Mouse (Mus musculus): ENCODE results near the gene Ppdpf. TPM values are rescaled to one million over a fixed set of nuclear protein-coding genes. Genes with fewer than 3 reads are reported as not detected.

Gene Ppdpf
- 82.3 and 90.4 TPM in 2 replicates for total RNA-seq (2014; fragmentation: Nextera tagmentation)
- total RNA-seq (2017) = 70.3 and 77.7 TPM in 2 replicates

DNA sequence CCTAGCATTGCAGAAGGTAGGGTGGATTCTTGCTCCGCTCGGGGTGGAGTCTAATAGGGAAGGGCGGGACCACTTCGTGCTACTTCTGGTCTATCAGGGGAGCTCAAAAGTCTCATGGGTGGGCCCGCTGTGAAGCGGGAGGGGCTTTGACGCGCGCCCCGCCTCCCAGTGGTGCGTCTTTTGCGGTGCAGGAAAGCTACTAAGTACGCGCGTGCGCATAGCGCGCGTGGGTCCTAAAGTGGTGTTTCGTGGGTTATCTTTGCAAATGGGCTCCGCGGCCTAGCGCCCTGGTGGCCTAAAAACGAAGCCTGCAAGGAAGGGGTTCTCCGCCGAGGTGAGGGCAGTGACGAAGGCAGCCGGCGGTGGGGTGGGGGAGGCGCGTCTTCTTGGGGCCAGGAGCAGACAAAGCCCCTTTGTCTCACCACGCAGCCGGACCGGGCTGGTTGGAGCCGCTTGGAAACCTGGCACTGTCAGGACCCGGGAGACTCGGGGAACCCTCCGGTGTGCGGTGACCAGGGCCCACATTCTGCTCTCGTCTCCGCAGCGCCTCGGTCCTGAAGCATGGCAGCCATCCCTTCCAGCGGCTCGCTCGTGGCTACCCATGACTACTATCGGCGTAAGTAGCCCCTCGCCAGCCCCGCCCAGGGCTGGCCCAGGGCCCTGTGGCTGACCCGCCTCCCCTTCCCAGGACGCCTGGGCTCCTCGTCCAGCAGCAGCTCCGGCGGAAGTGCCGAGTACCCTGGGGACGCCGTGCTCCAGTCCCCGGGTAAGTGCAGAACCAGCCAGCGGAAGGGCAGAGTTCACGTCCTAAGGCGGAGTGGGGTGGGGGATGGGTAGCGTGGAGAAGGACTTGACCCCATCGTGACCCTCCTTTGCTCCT is at the start of gene Ppdpf:
Gene Ppdpf (plus strand): TSS at position 127 of the 880 bp plus-strand sequence.
- ATAC-seq (replicated peaks; ENCODE audit: poor library complexity, severe bottlenecking) = peak; percentile 86

- no peak for ATAC-seq (replicated peaks; ENCODE audit: poor library complexity, severe bottlenecking)
Observed at GRCm38 (mm10) chr2:181139641-181140193, 47.3 kb upstream of the Ppdpf start.

GRCm38 (mm10) chr2:181142703-181143135 is 44.3 kb upstream of the Ppdpf start:
- ATAC-seq (replicated peaks; ENCODE audit: poor library complexity, severe bottlenecking) = no peak

DNA sequence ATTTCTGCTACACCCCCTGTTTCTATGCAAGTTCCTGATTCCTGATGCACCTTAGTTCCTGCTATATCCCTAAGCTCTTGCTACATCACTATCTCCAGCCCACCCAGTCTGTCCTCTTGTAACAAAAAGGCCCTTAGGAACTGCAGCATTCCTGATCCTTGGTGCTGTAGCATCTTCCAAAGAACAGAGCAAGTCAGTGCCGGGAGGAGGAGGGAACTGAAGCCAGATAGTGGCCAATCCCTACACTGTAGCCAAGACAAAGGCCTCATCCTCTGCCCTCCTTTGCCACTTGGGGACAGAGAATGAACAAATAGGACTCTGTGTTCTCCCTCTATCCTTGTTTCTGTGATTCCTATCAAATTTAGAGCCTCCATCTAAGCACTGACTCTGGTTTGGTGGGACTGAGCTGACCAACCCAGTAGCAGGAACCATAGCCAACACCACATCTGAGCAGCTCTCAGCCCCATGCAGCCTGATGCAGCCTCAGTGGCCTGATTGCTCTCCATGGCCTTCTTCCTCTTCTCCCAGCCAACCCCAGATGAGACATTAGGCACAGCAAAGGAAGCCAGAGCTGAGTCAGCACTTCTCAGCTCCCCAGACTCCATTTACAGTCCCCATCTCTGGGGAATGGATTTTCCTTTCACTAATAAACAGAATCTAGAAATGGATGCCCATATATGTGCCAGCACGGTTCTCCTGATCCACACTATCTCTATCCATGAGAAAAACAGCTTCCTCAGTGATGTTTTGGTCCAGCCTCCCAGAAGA is 43.4 kb upstream of the Ppdpf start:
- no peak for ATAC-seq (replicated peaks; ENCODE audit: poor library complexity, severe bottlenecking)

DNA sequence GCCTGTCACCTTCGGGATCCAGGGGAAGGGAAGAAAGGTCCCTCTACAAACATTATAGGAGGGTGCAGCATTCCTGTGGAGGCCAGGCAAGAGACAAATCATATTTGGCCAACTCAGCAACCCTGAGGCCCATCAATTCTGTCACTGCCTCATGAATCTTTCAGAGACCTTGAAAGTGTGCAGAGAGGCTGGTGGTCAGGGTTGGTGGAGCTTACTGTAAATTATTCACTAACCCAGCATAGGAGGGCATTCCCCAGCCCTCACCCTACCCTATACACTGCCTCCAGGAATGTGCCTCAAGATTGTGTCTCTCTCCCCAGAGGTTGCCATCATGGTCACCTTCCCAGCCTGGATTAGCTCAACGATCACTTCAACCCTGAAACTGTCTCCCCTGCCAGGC is 42.4 kb upstream of the Ppdpf start:
- ATAC-seq (replicated peaks; ENCODE audit: poor library complexity, severe bottlenecking) = no peak

- no peak for ATAC-seq (replicated peaks; ENCODE audit: poor library complexity, severe bottlenecking)
Observed at GRCm38 (mm10) chr2:181146976-181147545, 40.0 kb upstream of the Ppdpf start.

DNA sequence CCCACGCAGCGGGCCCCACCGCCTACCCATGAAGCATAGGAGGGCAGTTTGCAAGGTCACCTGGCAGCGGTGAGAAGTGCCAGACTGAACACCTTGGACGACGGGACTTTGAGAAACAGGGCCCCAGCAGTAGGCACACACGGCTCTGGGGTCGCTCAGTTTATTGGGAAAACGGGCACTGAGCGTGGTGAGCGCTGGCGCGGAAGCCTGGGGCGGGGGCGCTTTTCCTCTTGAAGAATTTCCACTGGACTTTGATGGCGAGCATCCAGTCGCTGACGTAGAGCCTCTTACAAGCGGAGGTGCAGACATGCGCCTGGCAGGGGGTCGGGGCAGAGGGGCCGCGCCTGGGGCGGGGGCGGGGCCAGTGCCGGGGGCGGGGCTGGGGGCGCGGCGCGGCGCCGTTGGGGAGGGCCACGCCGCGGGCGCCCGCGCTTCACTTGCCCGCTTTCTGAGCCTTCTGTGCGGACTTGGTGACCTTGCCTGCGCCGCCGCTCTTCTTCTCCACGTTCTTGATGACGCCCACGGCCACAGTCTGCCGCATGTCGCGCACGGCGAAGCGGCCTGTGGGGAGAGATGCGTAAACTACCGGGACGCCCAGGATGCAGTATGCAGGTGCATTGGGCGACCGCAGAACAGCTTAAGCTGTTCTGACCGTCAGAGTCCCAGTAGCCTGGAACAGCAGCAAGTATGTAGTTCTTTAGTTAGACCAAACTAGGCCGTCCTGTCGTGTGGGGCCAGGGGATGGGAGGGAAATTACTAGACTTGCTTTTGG is 39.3 kb upstream of the Ppdpf start:
- peak; percentile 49 for ATAC-seq (replicated peaks; ENCODE audit: poor library complexity, severe bottlenecking)

DNA sequence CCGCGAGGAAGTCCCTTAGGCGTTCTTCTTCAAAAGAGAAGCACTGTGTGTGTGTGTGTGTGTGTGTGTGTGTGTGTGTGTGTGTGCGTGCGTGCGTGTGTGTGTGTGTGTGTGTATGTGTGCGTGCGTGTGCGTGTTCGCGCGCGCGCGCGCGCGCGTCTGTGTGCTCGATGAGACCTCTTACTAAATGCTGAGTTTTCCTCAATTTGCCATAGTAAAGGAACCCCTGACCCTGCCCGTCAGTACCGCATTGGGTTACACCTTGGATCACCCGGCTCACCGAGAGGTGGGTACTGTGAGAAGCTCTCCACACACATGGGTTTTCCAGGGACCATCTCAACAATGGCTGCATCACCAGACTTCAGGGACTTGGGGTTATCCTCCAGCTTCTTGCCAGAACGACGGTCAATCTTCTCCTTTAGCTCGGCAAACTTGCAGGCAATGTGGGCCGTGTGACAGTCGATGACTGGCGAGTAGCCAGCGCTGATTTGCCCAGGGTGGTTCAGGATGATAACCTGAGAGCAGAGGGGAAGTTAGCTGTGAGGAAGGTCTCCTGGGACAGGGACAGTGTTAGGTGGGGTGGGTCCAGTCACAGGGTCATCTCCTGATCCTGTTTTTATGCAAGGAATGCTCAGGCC is 38.6 kb upstream of the Ppdpf start:
- ATAC-seq (replicated peaks; ENCODE audit: poor library complexity, severe bottlenecking) = no peak

DNA sequence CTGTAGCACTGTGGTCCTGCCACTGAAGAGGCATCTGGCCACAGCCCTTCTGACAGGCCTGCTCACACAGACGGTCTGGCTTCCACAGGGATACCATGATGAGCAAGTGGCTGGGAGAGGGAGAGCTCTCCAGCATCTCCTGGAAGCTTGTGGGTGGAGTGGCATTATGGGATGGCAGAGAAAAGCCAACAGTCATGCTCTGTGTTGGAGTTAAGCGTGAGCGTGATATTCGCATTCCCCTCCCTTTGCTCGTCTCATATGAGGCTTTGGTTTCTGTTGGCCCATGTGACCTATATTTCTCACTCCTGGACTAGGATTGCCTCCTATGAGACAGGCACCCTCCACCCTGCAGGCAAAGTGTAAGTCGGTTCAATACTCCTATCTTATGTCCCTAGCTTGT is 36.8 kb upstream of the Ppdpf start:
- ATAC-seq (replicated peaks; ENCODE audit: poor library complexity, severe bottlenecking) = no peak

DNA sequence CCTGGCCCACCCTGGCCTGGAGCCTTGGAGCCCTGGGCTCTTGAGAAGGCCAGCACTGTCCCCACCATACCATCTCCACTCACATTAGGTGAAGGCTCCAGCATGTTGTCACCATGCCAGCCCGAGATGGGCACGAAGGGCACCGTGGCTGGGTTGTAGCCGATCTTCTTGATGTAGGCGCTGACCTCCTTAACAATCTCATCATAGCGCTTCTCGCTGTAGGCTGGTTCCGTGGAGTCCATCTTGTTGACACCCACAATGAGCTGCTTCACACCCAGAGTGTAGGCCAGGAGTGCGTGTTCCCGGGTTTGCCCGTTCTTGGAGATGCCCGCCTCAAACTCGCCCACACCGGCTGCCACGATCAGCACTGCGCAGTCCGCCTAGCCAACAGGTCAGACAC is 34.3 kb upstream of the Ppdpf start:
- ATAC-seq (replicated peaks; ENCODE audit: poor library complexity, severe bottlenecking) = no peak

DNA sequence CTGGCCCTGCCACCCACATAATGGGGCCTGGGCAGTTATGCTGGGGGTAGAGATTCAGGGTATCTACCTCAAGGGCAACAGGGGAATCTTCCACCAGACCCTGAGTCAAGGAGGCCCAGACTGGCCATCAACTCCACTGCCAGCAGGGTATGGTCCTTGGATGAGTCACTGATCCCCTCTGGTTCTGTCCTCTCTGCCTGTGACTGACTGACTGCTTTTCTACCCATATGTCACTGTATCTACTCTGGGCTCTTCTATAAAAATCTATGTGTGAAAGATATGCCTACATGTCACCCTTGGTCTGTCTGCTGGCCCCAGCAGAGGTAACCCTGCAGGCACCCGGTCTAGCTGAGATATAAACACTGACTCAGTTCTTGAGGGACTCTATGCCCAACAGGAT is 33.9 kb upstream of the Ppdpf start:
- no peak for ATAC-seq (replicated peaks; ENCODE audit: poor library complexity, severe bottlenecking)

DNA sequence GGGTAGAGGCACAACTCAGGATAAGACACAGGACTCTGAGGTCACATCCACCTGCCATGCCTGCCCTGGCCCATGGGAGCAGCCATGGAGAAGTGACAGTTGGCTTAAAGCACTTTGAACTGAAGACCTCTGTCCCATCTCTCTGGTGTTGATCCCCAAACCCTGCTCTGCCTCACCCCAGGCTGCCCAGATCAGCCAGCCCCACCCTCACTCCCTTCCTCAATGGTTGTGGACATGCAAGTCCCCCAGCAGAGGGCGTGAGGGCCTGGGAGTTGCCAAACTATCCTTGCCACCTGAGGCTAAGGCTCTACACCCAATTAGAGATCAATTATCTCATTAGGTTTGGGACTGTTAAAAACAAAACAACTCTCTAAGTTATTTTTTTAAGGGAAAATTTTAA is 33.2 kb upstream of the Ppdpf start:
- ATAC-seq (replicated peaks; ENCODE audit: poor library complexity, severe bottlenecking) = peak; percentile 48; the same call in 1 of the 2 replicates

- ATAC-seq (replicated peaks; ENCODE audit: poor library complexity, severe bottlenecking) = no peak
Observed at GRCm38 (mm10) chr2:181154361-181154760, 32.7 kb upstream of the Ppdpf start.

GRCm38 (mm10) chr2:181154831-181155415 is 32.1 kb upstream of the Ppdpf start:
- no peak; the same call in 1 of the 2 replicates for ATAC-seq (replicated peaks; ENCODE audit: poor library complexity, severe bottlenecking)

DNA sequence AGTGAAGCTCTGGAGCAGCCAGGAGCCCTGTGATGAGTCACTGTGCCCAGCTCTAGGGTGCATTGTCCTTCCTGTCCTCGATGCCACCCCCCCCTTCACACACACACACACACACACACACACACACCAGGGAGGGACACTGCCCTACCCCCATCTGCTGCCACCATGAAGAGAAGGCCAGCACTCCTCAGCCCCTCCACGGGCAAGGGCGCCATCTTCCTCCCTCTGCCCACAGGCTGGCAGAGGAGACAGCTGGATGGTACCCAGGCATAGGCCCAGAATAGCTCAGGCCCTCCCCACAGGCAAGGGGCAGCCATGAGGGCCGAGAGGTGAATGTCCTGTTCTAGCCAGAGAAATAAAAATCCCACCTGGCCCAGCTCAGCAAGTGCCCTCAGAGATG is 31.2 kb upstream of the Ppdpf start:
- ATAC-seq (replicated peaks; ENCODE audit: poor library complexity, severe bottlenecking) = no peak

- 0 out of 2 replicates have a peak, but pooled peaks have one; percentile 30 for ATAC-seq (replicated peaks; ENCODE audit: poor library complexity, severe bottlenecking)
Observed at GRCm38 (mm10) chr2:181156248-181157121, 30.6 kb upstream of the Ppdpf start, which contains the start of gene Eef1a2. Eef1a2 (minus strand) TSS chr2:181157014.

DNA sequence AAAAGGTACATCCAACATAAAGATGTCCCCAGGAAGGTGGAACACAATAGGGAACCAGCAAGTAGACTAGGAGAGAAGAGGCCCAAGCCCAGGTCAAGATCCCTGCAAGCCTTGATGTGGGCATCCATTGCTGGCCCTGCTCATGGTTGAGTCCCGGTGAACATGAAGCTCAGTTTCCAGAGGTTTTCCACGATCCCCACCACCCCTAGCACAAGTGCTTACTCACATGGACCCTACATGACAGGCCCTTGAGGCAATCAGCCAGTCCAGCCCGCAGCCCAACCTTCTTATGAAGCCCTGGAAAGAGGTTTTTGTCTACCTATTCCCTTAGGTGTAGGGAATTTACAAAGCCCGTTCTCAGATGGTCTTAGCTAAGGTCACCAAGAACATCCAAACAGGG is 29.9 kb upstream of the Ppdpf start:
- no peak for ATAC-seq (replicated peaks; ENCODE audit: poor library complexity, severe bottlenecking)

GRCm38 (mm10) chr2:181157716-181158302 is 29.2 kb upstream of the Ppdpf start:
- no peak for ATAC-seq (replicated peaks; ENCODE audit: poor library complexity, severe bottlenecking)
